Mouse (Mus musculus) hindbrain, postnatal 0 days (tissue): ENCODE measurements around the gene Fads6. TPM values are rescaled to one million over a fixed set of nuclear protein-coding genes. Genes with fewer than 3 reads are reported as not detected.

Experiments
- ATAC-seq: fragments of 200-750 bp; cut with Nextera tagmentation; 2 replicates; pipeline ENCODE4 v1.8.0; 2017; ENCODE audit warnings: mild to moderate bottlenecking, moderate TSS enrichment, moderate library complexity
- DNase-seq: peaks from one replicate; pipeline ENCODE4 v3.0.0-alpha.2; 2015; ENCODE audit warnings: low spot score
- H3K27ac ChIP-seq: fragments of 300-500 bp; sonication (generic); 2 replicates; pipeline ENCODE4 v1.5.1; 2014; ENCODE audit warnings: mild to moderate bottlenecking
- H3K27me3 ChIP-seq: fragments of 300-500 bp; sonication (generic); 2 replicates; pipeline ENCODE4 v1.6.1; 2014; ENCODE audit warnings: low read length, mixed read lengths; ENCODE audit not compliant: insufficient read depth
- H3K36me3 ChIP-seq: fragments of 300-500 bp; sonication (generic); 2 replicates; pipeline ENCODE4 v1.6.1; 2014; ENCODE audit warnings: low read length, mixed read lengths; ENCODE audit not compliant: insufficient read depth
- H3K4me1 ChIP-seq: fragments of 300-500 bp; sonication (generic); 2 replicates; pipeline ENCODE4 v1.6.1; 2014; ENCODE audit warnings: antibody characterized with exemption, low read length, mixed read lengths; ENCODE audit not compliant: insufficient read depth
- H3K4me2 ChIP-seq: fragments of 300-500 bp; sonication (generic); 2 replicates; pipeline ENCODE4 v1.6.1; 2014; ENCODE audit warnings: low read depth, mild to moderate bottlenecking, low read length, moderate library complexity, mixed read lengths
- H3K4me3 ChIP-seq: fragments of 300-500 bp; sonication (generic); 2 replicates; pipeline ENCODE4 v1.5.1; 2014; ENCODE audit warnings: low read length
- H3K9ac ChIP-seq: fragments of 300-500 bp; sonication (generic); replicated peaks from 2 replicates; pipeline ENCODE4 v1.6.1; 2014; ENCODE audit warnings: mild to moderate bottlenecking, low read length, moderate library complexity, mixed read lengths
- H3K9me3 ChIP-seq: fragments of 300-500 bp; sonication (generic); 2 replicates; pipeline ENCODE4 v1.6.1; 2016; ENCODE audit warnings: low read length, mixed read lengths
- CTCF ChIP-seq: IDR thresholded peaks from 2 replicates; pipeline ENCODE4 v1.5.1; 2016; ENCODE audit warnings: antibody characterized with exemption, control low read depth, low read depth
- WGBS: fragments of 180-500 bp; shearing (Covaris S2); extraction: QIAGEN DNeasy Blood & Tissue Kit; methylation state at CpG from one replicate; pipeline ENCODE4 v1.1.7; 2014; 5-methylcytosine and 5-hydroxymethylcytosine counted together
- polyA plus RNA-seq: library from polyadenylated mRNA; unstranded; fragments of >200 nt; fragmentation: Nextera tagmentation; extraction: Ambion mirVana; gene quantifications from 2 replicates; pipeline ENCODE4 v1.2.1, GENCODE M21; 2015
- total RNA-seq: library from RNA; depleted of rRNA; stranded (reverse); fragments of >200 nt; gene quantifications from 2 replicates; pipeline ENCODE4 v1.2.3, GENCODE M21; 2014

Gene Fads6
- total and polyA plus RNA-seq, 2 experiments from 2014 or later: 1.8 to 10.8 TPM

DNA sequence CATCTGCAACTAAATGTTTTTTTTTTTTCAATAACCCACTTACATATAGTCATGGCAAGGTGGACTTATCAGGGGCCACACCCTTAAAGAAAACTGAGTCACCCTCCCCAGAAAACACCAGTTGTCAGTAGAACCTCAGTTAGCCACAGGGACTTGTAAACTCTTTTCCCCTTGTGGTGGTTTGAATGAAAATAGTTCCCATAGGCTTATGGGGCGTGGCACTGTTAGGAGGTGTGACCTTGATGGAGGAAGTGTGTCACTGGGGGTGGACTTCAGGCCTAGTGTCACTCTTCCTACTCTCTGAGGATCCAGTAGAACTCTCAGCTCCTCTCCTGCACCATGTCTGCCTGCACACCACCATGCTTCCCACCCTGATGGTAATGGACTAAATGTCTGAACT, 17.7 kb downstream of the Fads6 start:
- no peak for ATAC-seq
- DNase-seq: no peak
- Histone ChIP-seq H3K36me3 (no peaks in the 10 kb centered on the region), H3K27me3 (no peaks in the 10 kb centered on the region), H3K9me3 (no peaks in the 10 kb centered on the region), H3K4me1 (peaks cover 10% of the 10 kb centered on the region), H3K4me3 (no peak overlapping the region), H3K27ac (no peak overlapping the region), H3K9ac (no peak overlapping the region), H3K4me2 (no peak overlapping the region)
- WGBS: 70% methylated on average over 1 of the region's 1 CpGs
- TF ChIP-seq CTCF: no peak

DNA sequence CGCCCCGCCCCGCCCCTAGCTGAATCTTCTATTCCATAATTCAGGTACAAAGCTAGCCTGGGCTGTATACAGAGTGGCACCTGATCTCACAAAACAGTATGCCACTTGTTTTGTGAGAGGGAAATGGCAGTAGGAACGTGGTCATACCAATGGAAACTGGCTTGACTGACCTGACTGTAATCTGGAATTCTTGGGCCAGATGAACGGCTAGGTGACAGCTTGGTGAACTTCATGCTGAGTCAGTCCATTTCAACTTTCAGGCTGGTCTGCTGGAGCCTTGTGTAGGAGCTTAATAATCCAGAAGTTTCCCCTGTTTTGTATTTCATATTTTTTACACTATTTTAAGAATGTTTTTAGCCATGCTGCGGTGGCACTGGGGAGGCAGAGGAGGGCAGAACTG, 19.3 kb downstream of the Fads6 start:
- Histone ChIP-seq H3K9ac (no peak overlapping the region), H3K36me3 (no peaks in the 10 kb centered on the region), H3K4me2 (0 out of 2 replicates have a peak overlapping the region, but pooled peaks have one; percentile 70), H3K4me1 (peaks cover 10% of the 10 kb centered on the region), H3K9me3 (no peaks in the 10 kb centered on the region), H3K27ac (no peak overlapping the region), H3K27me3 (no peaks in the 10 kb centered on the region), H3K4me3 (no peak overlapping the region)
- 82% methylated on average over 6 of the region's 6 CpGs for WGBS
- no peak for ATAC-seq
- DNase-seq: no peak
- TF ChIP-seq CTCF: no peak

DNA sequence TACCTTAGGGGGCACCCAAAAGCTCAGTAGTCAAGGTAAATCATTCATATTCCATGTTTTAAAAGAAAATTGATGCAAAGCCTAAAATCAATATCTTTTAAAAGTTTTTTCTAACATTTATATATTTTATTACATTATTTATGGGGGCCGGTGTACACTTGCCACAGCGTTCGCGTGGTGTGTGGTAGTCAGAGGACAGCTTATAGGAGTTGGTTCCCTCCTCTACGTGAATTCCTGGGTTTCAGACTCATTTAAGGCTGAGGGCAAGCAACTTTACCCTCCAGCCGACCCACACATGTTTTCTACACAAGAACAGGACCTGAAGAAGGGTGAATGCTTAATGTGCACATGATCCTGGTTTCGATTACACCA, 19.9 kb downstream of the Fads6 start:
- Histone ChIP-seq H3K9ac (peak overlapping the region; percentile 42), H3K27me3 (no peaks in the 10 kb centered on the region), H3K4me2 (peak overlapping the region; percentile 70), H3K27ac (peak overlapping the region; percentile 81), H3K4me3 (peak overlapping the region; percentile 64), H3K4me1 (peaks cover 10% of the 10 kb centered on the region), H3K9me3 (no peaks in the 10 kb centered on the region), H3K36me3 (no peaks in the 10 kb centered on the region)
- DNase-seq: no peak
- no peak for ATAC-seq
- WGBS: 14% methylated on average over 7 of the region's 7 CpGs
- TF ChIP-seq CTCF: no peak

DNA sequence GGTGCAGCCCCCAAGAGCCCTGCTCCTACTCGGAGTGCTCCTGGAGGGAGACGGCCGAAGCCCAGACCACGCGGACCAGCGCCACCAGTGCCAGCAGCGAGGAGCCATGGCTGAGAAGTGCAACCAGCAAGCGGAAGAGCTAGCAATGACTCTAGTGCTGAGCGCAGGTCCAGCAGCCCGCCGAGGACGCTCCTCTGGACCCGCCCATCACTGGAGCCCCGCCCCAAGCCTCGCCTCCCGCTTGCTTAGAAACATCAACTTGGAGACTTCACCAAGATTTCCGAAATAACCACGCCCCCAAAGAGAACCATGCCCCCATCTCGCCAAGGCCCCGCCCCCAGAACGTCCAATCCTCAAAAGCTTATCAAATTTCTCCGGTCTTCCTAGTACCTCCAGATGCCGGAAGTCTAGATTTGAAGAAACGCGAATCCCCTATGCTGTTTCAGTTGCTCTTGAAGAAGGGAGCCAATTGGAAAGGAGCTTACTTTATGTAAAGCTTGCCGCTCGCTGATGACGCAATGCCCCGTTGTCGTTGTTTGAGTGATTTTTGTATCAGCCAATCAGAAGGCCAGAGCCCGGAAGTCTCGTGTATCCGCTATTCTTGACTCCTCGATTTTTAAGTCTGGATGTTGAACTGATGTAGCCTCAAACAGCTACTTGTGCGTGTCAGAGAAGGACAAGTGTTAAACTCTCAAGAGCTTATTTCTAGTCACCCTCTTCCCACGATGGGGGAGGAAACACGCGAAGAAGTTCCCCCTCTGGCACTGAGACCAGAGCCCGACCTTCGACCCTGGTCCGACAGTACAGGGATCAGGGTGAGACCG, 20.5 kb downstream of the Fads6 start, which contains the start of gene Fdxr:
Fdxr (minus strand) TSS at position 271 of the 824 bp plus-strand sequence.
- H3K36me3 ChIP-seq: no peaks in the 10 kb centered on the region
- H3K27ac ChIP-seq: peak within 1 kb of the TSS; percentile 91
- DNase-seq (peak; percentile 100), ATAC-seq (peak; percentile 97)
- H3K9ac ChIP-seq: peak within 1 kb of the TSS; percentile 73
- no peaks in the 10 kb centered on the region for H3K9me3 ChIP-seq
- peak within 1 kb of the TSS; percentile 70 for H3K4me2 ChIP-seq
- H3K4me3 ChIP-seq: peak within 1 kb of the TSS; percentile 64
- WGBS: under 1% methylated on average over 42 of the region's 42 CpGs
- H3K4me1 ChIP-seq: peaks cover 10% of the 10 kb centered on the region
- no peaks in the 10 kb centered on the region for H3K27me3 ChIP-seq
- TF ChIP-seq CTCF: peak; percentile 46

DNA sequence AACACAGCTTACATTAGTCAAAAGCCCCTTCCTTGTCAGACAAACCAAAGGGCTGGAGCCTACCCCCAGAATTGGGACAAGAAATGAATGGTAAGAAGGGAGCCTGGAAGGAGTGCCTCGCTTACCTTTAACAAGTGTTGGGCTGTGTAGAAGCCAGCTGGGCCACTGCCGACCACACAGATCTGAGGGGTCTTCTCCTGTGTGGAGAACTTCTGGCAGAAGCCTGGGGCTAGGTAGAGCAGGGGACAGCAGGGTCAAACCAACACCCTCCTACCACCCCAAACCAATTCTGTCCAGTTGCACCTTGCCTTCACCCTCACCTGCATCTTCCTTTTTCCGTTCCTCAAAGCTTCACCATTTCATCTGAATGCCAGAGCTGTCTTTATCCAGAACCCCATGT, 21.5 kb downstream of the Fads6 start:
- Histone ChIP-seq H3K4me3 (peak overlapping the region; percentile 64), H3K36me3 (no peaks in the 10 kb centered on the region), H3K4me1 (peaks cover 10% of the 10 kb centered on the region), H3K9me3 (no peaks in the 10 kb centered on the region), H3K27me3 (no peaks in the 10 kb centered on the region), H3K4me2 (peak overlapping the region; percentile 70), H3K27ac (peak overlapping the region; percentile 91), H3K9ac (peak overlapping the region; percentile 73)
- DNase-seq: no peak
- ATAC-seq: no peak
- WGBS: 55% methylated on average over 3 of the region's 3 CpGs
- no peak for TF ChIP-seq CTCF

DNA sequence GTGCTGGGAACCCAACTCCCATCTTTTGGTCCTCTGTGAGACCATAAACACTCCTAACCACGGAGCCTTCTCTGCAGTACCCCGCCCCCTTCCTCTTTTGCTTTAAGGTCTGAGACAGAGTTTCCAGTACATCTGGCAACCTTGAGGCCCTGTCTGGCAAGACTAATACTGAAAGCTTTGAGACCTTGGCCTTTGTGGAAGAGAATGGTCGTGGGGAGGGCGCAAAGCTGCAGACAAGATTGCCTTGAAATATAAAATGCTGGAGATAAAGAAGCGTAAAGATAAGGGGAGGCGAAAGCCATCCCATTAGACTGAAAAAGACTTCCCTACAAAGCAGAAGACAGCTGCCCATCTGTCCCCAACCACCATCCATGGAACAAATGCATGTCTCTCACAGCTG, 22.0 kb downstream of the Fads6 start:
- Histone ChIP-seq H3K27ac (no peak overlapping the region), H3K9ac (no peak overlapping the region), H3K4me3 (no peak overlapping the region), H3K9me3 (no peaks in the 10 kb centered on the region), H3K4me1 (peaks cover 10% of the 10 kb centered on the region), H3K4me2 (peak overlapping the region; percentile 70), H3K27me3 (no peaks in the 10 kb centered on the region), H3K36me3 (no peaks in the 10 kb centered on the region)
- DNase-seq (no peak), ATAC-seq (no peak)
- 86% methylated on average over 6 of the region's 6 CpGs for WGBS
- TF ChIP-seq CTCF: no peak

DNA sequence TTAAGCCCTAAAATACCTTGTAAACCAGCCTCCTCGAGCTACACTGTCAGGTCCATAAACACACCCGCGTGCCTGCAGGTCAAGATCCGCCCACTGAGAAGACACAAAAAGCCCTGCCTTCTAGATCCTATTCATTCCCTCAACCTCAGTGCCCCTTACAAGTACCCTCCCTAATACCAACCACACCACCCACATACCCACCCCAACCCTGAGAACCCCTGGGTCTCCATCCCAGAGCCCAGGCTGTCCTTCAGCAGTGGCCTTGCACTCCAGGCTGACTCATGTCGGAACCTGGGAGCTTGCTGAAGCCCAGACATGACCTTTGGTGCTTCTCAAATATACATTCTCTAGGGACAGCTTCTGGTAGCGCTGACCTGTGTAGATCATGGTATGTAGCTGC, 22.7 kb downstream of the Fads6 start:
- ATAC-seq (no peak), DNase-seq (no peak)
- Histone ChIP-seq H3K27ac (no peak overlapping the region), H3K27me3 (no peaks in the 10 kb centered on the region), H3K4me2 (no peak overlapping the region), H3K4me3 (no peak overlapping the region), H3K9me3 (no peaks in the 10 kb centered on the region), H3K9ac (no peak overlapping the region), H3K36me3 (no peaks in the 10 kb centered on the region), H3K4me1 (peaks cover 10% of the 10 kb centered on the region)
- WGBS: 94% methylated on average over 6 of the region's 6 CpGs
- TF ChIP-seq CTCF: no peak
